Mouse (Mus musculus): ENCODE measurements around the gene Gas7.

- TF ChIP-seq POLR2A (IDR thresholded peaks at IDR 0.05; ENCODE audit: insufficient read depth, low read depth, low read length) (no peak), CTCF (IDR thresholded peaks at IDR 0.05) (no peak)
Observed at GRCm38 (mm10) chr11:67597388-67597787, 142.2 kb downstream of the Gas7 start.

Data from heart, adult 2 months (tissue).